Mouse (Mus musculus): ENCODE measurements around the gene Fam71e1. TPM values are rescaled to one million over a fixed set of nuclear protein-coding genes. Genes with fewer than 3 reads are reported as not detected.

Gene Fam71e1
- polyA plus RNA-seq, 1 experiment from 2014 or later = 11.1 TPM

- 93% methylated on average over 12 of the region's 12 CpGs for WGBS
- 0 out of 2 replicates have a peak, but pooled peaks cover 2% of the 10 kb centered on the region for H3K27me3 ChIP-seq (ENCODE audit: insufficient read depth, poor library complexity, severe bottlenecking)
- H3K4me1 ChIP-seq = peaks cover 26% of the 10 kb centered on the region
- H3K4me3 ChIP-seq = no peak overlapping the region
- H3K27ac ChIP-seq = no peak overlapping the region
- peaks cover 44% of the 10 kb centered on the region for H3K36me3 ChIP-seq
- DNase-seq (ENCODE audit: low spot score) = no peak
- no peaks in the 10 kb centered on the region for H3K9me3 ChIP-seq
These were observed 54.0 kb downstream of the Fam71e1 start for GRCm38 (mm10) chr7:44550409-44550678.

Small RNAs within 50 kb of the gene (microRNA-seq; reads per million reads assigned to microRNA genes)
- 1.8 reads per million for gene Mir7052
- not detected for gene Mir7053

Other genes with a start within 250 kb of the Fam71e1 start
- 0.87 and 0.88 TPM in 2 replicates for gene 1700028J19Rik, start 249.9 kb upstream of the Fam71e1 start, polyA plus RNA-seq (2016; fragmentation: Nextera tagmentation; extraction: Ambion mirVana)
- gene 2410002F23Rik, start 249.9 kb upstream of the Fam71e1 start, polyA plus RNA-seq (2016; fragmentation: Nextera tagmentation; extraction: Ambion mirVana) = 121 and 136 TPM in 2 replicates
- not detected in 2 replicates for gene Acp4, start 239.2 kb upstream of the Fam71e1 start, polyA plus RNA-seq (2016; fragmentation: Nextera tagmentation; extraction: Ambion mirVana)
- gene Gm15517, start 235.1 kb upstream of the Fam71e1 start, polyA plus RNA-seq (2016; fragmentation: Nextera tagmentation; extraction: Ambion mirVana) = not detected in 2 replicates
- gene Clec11a, start 189.7 kb upstream of the Fam71e1 start, polyA plus RNA-seq (2016; fragmentation: Nextera tagmentation; extraction: Ambion mirVana) = 0.60 and 1.2 TPM in 2 replicates
- gene Shank1, start 186.3 kb upstream of the Fam71e1 start, polyA plus RNA-seq (2016; fragmentation: Nextera tagmentation; extraction: Ambion mirVana) = 0.47 and 0.84 TPM in 2 replicates
- gene Syt3, start 112.5 kb upstream of the Fam71e1 start, polyA plus RNA-seq (2016; fragmentation: Nextera tagmentation; extraction: Ambion mirVana) = 0.74 and 0.78 TPM in 2 replicates
- gene 1700008O03Rik, start 110.8 kb upstream of the Fam71e1 start, polyA plus RNA-seq (2016; fragmentation: Nextera tagmentation; extraction: Ambion mirVana) = 0.49 and 0.83 TPM in 2 replicates
- 1.2 and 1.7 TPM in 2 replicates for gene Lrrc4b, start 67.6 kb upstream of the Fam71e1 start, polyA plus RNA-seq (2016; fragmentation: Nextera tagmentation; extraction: Ambion mirVana)
- gene Aspdh, start 31.2 kb upstream of the Fam71e1 start, polyA plus RNA-seq (2016; fragmentation: Nextera tagmentation; extraction: Ambion mirVana) = 0.83 and 1.8 TPM in 2 replicates
- 158 and 196 TPM in 2 replicates for gene Josd2, start 28.6 kb upstream of the Fam71e1 start, polyA plus RNA-seq (2016; fragmentation: Nextera tagmentation; extraction: Ambion mirVana)
- gene Emc10, start 52 bp upstream of the Fam71e1 start, polyA plus RNA-seq (2016; fragmentation: Nextera tagmentation; extraction: Ambion mirVana) = 92.2 and 95.7 TPM in 2 replicates
- 0.21 TPM in 2 replicates for gene Mybpc2, start 28.1 kb downstream of the Fam71e1 start, polyA plus RNA-seq (2016; fragmentation: Nextera tagmentation; extraction: Ambion mirVana)
- gene Spib, start 35.5 kb downstream of the Fam71e1 start, polyA plus RNA-seq (2016; fragmentation: Nextera tagmentation; extraction: Ambion mirVana) = 0.12 and 0.15 TPM in 2 replicates
- 96.8 and 101 TPM in 2 replicates for gene Pold1, start 52.3 kb downstream of the Fam71e1 start, polyA plus RNA-seq (2016; fragmentation: Nextera tagmentation; extraction: Ambion mirVana)
- 59.9 and 65.3 TPM in 2 replicates for gene Nr1h2, start 57.4 kb downstream of the Fam71e1 start, polyA plus RNA-seq (2016; fragmentation: Nextera tagmentation; extraction: Ambion mirVana)
- 0.64 TPM in 1 of 2 replicates, not detected in the other for gene Napsa, start 75.8 kb downstream of the Fam71e1 start, polyA plus RNA-seq (2016; fragmentation: Nextera tagmentation; extraction: Ambion mirVana)
- 0.02 and 0.24 TPM in 2 replicates for gene Kcnc3, start 94.1 kb downstream of the Fam71e1 start, polyA plus RNA-seq (2016; fragmentation: Nextera tagmentation; extraction: Ambion mirVana)
- gene Myh14, start 174.3 kb downstream of the Fam71e1 start, polyA plus RNA-seq (2016; fragmentation: Nextera tagmentation; extraction: Ambion mirVana) = 0.68 and 2.4 TPM in 2 replicates
- not detected in 2 replicates for gene Izumo2, start 212.2 kb downstream of the Fam71e1 start, polyA plus RNA-seq (2016; fragmentation: Nextera tagmentation; extraction: Ambion mirVana)